Mouse (Mus musculus) MEL (cell line): Measurements from ENCODE around the gene Nudt21. TPM values are rescaled to one million over a fixed set of nuclear protein-coding genes. Genes with fewer than 3 reads are reported as not detected.
A peak's percentile ranks its signal among the peaks of the same experiment; 100 is the strongest.
"Not testable (repeated sequence)": the region's sequence is repeated elsewhere in the genome, so short reads cannot be mapped to it uniquely, and the experiment has no call there.

ENCODE experiments used
- DNase-seq: peaks from one replicate; pipeline ENCODE4 v3.0.0; 2011; ENCODE audit warnings: low read depth, low spot score
- H3K27ac ChIP-seq: 2 replicates; pipeline ENCODE4 v1.5.1; 2012; ENCODE audit warnings: low read depth, mild to moderate bottlenecking, control low read depth, low read length, moderate library complexity; ENCODE audit not compliant: control insufficient read depth
- H3K27me3 ChIP-seq, 2 experiments: fragments of 150-350 bp in 1 of 2; sonication (generic) in 1 of 2; 2 replicates each; pipeline ENCODE4 v1.6.1; 2012; ENCODE audit warnings: low read length in 2 of 2, mild to moderate bottlenecking in 2 of 2, improper control_type of control experiment in 1 of 2, moderate library complexity in 1 of 2; ENCODE audit not compliant: insufficient read depth in 2 of 2, control insufficient read depth in 1 of 2
- H3K36me3 ChIP-seq, 2 experiments: 2 replicates each; pipeline ENCODE4 v1.6.1; 2012 to 2014; ENCODE audit warnings: low read length in 2 of 2, improper control_type of control experiment in 1 of 2, inconsistent platforms in 1 of 2, mild to moderate bottlenecking in 1 of 2; ENCODE audit not compliant: insufficient read depth in 2 of 2, control insufficient read depth in 1 of 2
- H3K4me1 ChIP-seq, 2 experiments: fragments of 150-350 bp in 1 of 2; sonication (generic) in 1 of 2; 2 replicates each; pipeline ENCODE4 v1.6.1; 2012; ENCODE audit warnings: low read length in 2 of 2, improper control_type of control experiment in 1 of 2, mild to moderate bottlenecking in 1 of 2; ENCODE audit not compliant: insufficient read depth in 2 of 2, control insufficient read depth in 1 of 2
- H3K4me3 ChIP-seq, 2 experiments: fragments of 150-350 bp in 1 of 2; sonication (generic) in 1 of 2; 2 replicates each; pipeline ENCODE4 v1.5.1; 2012; ENCODE audit warnings: low read depth in 2 of 2, low read length in 2 of 2, mild to moderate bottlenecking in 2 of 2, moderate library complexity in 2 of 2, control low read depth in 1 of 2, improper control_type of control experiment in 1 of 2; ENCODE audit not compliant: control insufficient read depth in 1 of 2, insufficient read depth in 1 of 2
- H3K79me2 ChIP-seq: 2 replicates; pipeline ENCODE4 v1.6.1; 2012; ENCODE audit warnings: mild to moderate bottlenecking, low read length, moderate library complexity; ENCODE audit not compliant: control insufficient read depth, poor library complexity, insufficient read depth
- H3K9ac ChIP-seq: 2 replicates; pipeline ENCODE4 v1.6.1; 2012; ENCODE audit warnings: low read depth, mild to moderate bottlenecking, control low read depth, low read length, moderate library complexity; ENCODE audit not compliant: control insufficient read depth, poor library complexity, severe bottlenecking
- H3K9me3 ChIP-seq: fragments of 150-350 bp; sonication (generic); replicated peaks from 2 replicates; pipeline ENCODE4 v1.6.1; 2012; ENCODE audit warnings: mild to moderate bottlenecking, low read length, improper control_type of control experiment, moderate library complexity; ENCODE audit not compliant: insufficient read depth
- E2F4 ChIP-seq: IDR thresholded peaks from 2 replicates; pipeline ENCODE4 v1.6.1; 2011; ENCODE audit warnings: low read depth, low read length, improper control_type of control experiment, borderline replicate concordance
- ELF1 ChIP-seq: IDR thresholded peaks from 2 replicates; pipeline ENCODE4 v1.6.1; 2014; ENCODE audit warnings: low read depth, mild to moderate bottlenecking, inconsistent platforms, low read length, improper control_type of control experiment, moderate library complexity
- EP300 ChIP-seq, 2 experiments: IDR thresholded peaks; 2 replicates each; pipeline ENCODE4 v1.6.1; 2011; ENCODE audit warnings: improper control_type of control experiment in 2 of 2, low read length in 2 of 2, low read depth in 1 of 2, mild to moderate bottlenecking in 1 of 2
- GABPA ChIP-seq: IDR thresholded peaks from 2 replicates; pipeline ENCODE4 v1.6.1; 2012; ENCODE audit warnings: low read depth, mild to moderate bottlenecking, inconsistent platforms, low read length, improper control_type of control experiment, moderate library complexity
- HCFC1 ChIP-seq: IDR thresholded peaks from 2 replicates; pipeline ENCODE4 v1.6.1; 2012; ENCODE audit warnings: low read depth, mild to moderate bottlenecking, inconsistent platforms, low read length, improper control_type of control experiment, moderate library complexity
- MAX ChIP-seq: IDR thresholded peaks from 2 replicates; pipeline ENCODE4 v1.6.1; 2011; ENCODE audit warnings: low read length, improper control_type of control experiment
- MAZ ChIP-seq: IDR thresholded peaks from 2 replicates; pipeline ENCODE4 v1.6.1; 2012; ENCODE audit warnings: low read depth, mild to moderate bottlenecking, inconsistent platforms, low read length, improper control_type of control experiment
- MXI1 ChIP-seq: IDR thresholded peaks from 2 replicates; pipeline ENCODE4 v1.6.1; 2011; ENCODE audit warnings: mild to moderate bottlenecking, low read depth, low read length, improper control_type of control experiment
- MYC ChIP-seq: IDR thresholded peaks from 2 replicates; pipeline ENCODE4 v1.6.1; 2011; ENCODE audit warnings: low read depth, mild to moderate bottlenecking, low read length, improper control_type of control experiment, moderate library complexity
- POLR2AphosphoS2 ChIP-seq: IDR thresholded peaks from 2 replicates; pipeline ENCODE4 v1.6.1; 2011; ENCODE audit warnings: low read length, improper control_type of control experiment
- SIN3A ChIP-seq: IDR thresholded peaks from 2 replicates; pipeline ENCODE4 v1.6.1; 2012; ENCODE audit warnings: low read length, improper control_type of control experiment, inconsistent platforms
- SMC3 ChIP-seq: IDR thresholded peaks from 2 replicates; pipeline ENCODE4 v1.6.1; 2011; ENCODE audit warnings: low read depth, low read length, improper control_type of control experiment
- TBP ChIP-seq: IDR thresholded peaks from 2 replicates; pipeline ENCODE4 v1.8.0; 2011; ENCODE audit warnings: low read depth, low read length, improper control_type of control experiment
- TCF12 ChIP-seq: IDR thresholded peaks from 2 replicates; pipeline ENCODE4 v1.6.1; 2014; ENCODE audit warnings: low read depth, mild to moderate bottlenecking, inconsistent platforms, low read length, improper control_type of control experiment, moderate library complexity
- UBTF ChIP-seq: IDR thresholded peaks from 2 replicates; pipeline ENCODE4 v1.6.1; 2012; ENCODE audit warnings: low read depth, mild to moderate bottlenecking, inconsistent platforms, low read length, improper control_type of control experiment, moderate library complexity, borderline replicate concordance; ENCODE audit not compliant: insufficient read depth
- ZC3H11A ChIP-seq: IDR thresholded peaks from 2 replicates; pipeline ENCODE4 v1.6.1; 2012; ENCODE audit warnings: low read depth, mild to moderate bottlenecking, inconsistent platforms, low read length, improper control_type of control experiment
- polyA plus RNA-seq, 2 experiments: library from polyadenylated mRNA; stranded (reverse) in 1 of 2; unstranded in 1 of 2; fragments of >175 nt in 1 of 2; fragments of >200 nt in 1 of 2; gene quantifications; 2 replicates each; pipeline versions ENCODE4 v1.2.1 to v1.2.4; 2012; ENCODE audit warnings: low replicate concordance in 2 of 2, low read depth in 1 of 2; ENCODE audit not compliant: insufficient read length in 2 of 2, insufficient read depth in 1 of 2, missing spikeins in 1 of 2
- total RNA-seq: library from RNA; depleted of rRNA; stranded (reverse); fragments of 300-350 nt; gene quantifications from 2 replicates; pipeline ENCODE4 v1.2.3, GENCODE M21; 2012

Gene Nudt21
- total and polyA plus RNA-seq, 3 experiments, result 118 to 157 TPM; not detected in 1

DNA sequence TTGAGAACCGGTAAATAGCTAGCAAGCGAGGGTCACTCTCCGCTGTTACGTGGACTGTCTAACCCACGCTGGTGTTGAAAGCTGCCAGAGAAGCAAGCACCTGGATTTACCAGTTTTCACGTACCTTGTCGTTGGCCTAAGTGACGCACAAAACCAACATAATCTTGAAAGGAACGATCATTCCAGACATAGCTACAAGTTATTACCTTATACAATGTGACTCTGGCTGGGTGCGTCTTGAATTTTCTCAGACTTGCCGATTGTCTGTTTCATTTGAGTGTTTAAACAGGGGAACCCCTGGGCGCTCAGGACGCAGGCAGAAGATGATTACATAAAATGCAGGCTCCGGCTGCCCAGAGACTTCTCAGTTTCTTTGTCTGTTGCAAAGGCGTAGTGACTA is 975 bp upstream of the Nudt21 start:
- H3K27me3 ChIP-seq, result no peaks in the 10 kb centered on the region
- H3K79me2 ChIP-seq, result peaks cover 52% of the 10 kb centered on the region
- H3K9me3 ChIP-seq, result no peaks in the 10 kb centered on the region
- H3K27ac ChIP-seq, result peak overlapping the region; percentile 44
- peaks cover 2 to 34% of the 10 kb centered on the region in 2 experiments; a peak in 3 of 4 replicates for H3K36me3 ChIP-seq
- peaks cover 9 to 20% of the 10 kb centered on the region in 2 experiments for H3K4me1 ChIP-seq
- H3K9ac ChIP-seq, result peak overlapping the region; percentile 94
- peak; percentile 59 for DNase-seq
- peak overlapping the region; percentile 75 to 99 for H3K4me3 ChIP-seq
- no peak for TF ChIP-seq GABPA
- TF ChIP-seq TBP, result no peak
- no peak for TF ChIP-seq UBTF
- no peak for TF ChIP-seq ZC3H11A
- TF ChIP-seq MAX, result no peak
- no peak for TF ChIP-seq E2F4
- TF ChIP-seq POLR2AphosphoS2, result no peak
- TF ChIP-seq ELF1, result no peak
- no peak for TF ChIP-seq SMC3
- no peak for TF ChIP-seq EP300 (IDR thresholded peaks at IDR 0.05; ENCODE audit: low read depth in 1 of 2, low read length in 2 of 2)
- TF ChIP-seq HCFC1, result 0 out of 2 replicates have a peak, but pooled peaks have one; percentile 3
- TF ChIP-seq MYC, result 0 out of 2 replicates have a peak, but pooled peaks have one; percentile 12
- no peak for TF ChIP-seq MAZ

GRCm38 (mm10) chr8:94036541-94036940 is 290 bp downstream of the Nudt21 start:
- peak overlapping the region; percentile 82 to 98 for H3K4me3 ChIP-seq
- peak; percentile 91 for DNase-seq
- H3K9me3 ChIP-seq, result not testable (repeated sequence)
- H3K36me3 ChIP-seq, result peaks cover 5 to 36% of the 10 kb centered on the region in 2 experiments
- TF ChIP-seq SIN3A (peak; percentile 67; the same call in 1 of the 2 replicates), TCF12 (0 out of 2 replicates have a peak, but pooled peaks have one; percentile 29), MXI1 (peak; percentile 6; the same call in 1 of the 2 replicates), ELF1 (peak; percentile 72)
- TF ChIP-seq, all 39 proteins: peak for 4; not testable (repeated sequence) for 35
- H3K4me1 ChIP-seq, result peaks cover 9 to 20% of the 10 kb centered on the region in 2 experiments
- H3K79me2 ChIP-seq, result peaks cover 60% of the 10 kb centered on the region
- not testable (repeated sequence) for H3K27me3 ChIP-seq
- peak overlapping the region; percentile 85 for H3K27ac ChIP-seq
- H3K9ac ChIP-seq, result peak overlapping the region; percentile 79
